Mouse (Mus musculus): Measurements from ENCODE around the gene Nbeal1.
A peak's percentile ranks its signal among the peaks of the same experiment; 100 is the strongest.

Gene Nbeal1

DNA sequence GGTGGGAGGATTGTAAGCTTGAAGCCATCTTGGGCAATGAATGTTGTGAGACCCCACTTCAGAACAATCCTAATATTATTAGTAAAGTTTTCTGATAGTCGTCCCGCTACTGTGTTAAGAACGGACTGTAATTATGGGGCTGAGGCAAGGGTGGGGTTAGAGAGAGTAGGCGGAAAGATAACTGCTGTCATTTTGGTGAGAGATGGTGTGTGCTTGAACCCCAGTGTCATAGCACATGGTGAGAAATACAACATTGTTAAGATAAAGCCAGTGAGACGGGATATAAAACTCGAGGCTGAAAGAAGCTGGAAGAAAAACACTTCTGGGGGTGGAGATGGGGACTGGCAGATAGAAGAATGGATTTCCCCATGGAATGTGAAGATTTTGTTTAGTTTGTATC lies 164.3 kb downstream of the Nbeal1 start:
- no peak for DNase-seq

DNA sequence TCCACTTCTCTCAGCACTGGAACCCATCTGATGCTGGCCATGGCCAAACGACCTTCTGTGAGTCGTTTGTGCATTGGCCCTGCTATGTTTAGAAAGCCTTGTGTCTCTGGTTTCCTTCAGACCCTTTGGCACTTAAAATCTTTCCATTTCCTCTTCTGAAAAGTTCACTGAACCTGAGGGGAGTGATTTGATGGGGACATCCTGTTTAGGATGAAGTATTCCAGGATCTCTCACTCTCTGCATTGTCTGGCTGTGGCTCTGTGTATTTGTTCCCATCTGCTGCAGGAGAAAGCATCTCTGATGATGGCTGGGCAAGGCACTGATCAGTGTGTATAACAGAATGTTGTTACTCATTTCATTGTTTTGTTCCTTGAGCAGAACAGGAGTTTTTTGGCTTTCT lies 165.3 kb downstream of the Nbeal1 start:
- peak in 1 of 2 experiments; percentile 6 for DNase-seq

- no peak for DNase-seq
Measured at GRCm38 (mm10) chr1:60352786-60353185, 172.4 kb downstream of the Nbeal1 start.

GRCm38 (mm10) chr1:60361626-60362025 lies 181.2 kb downstream of the Nbeal1 start:
- peak; percentile 8 to 20 for DNase-seq

DNA sequence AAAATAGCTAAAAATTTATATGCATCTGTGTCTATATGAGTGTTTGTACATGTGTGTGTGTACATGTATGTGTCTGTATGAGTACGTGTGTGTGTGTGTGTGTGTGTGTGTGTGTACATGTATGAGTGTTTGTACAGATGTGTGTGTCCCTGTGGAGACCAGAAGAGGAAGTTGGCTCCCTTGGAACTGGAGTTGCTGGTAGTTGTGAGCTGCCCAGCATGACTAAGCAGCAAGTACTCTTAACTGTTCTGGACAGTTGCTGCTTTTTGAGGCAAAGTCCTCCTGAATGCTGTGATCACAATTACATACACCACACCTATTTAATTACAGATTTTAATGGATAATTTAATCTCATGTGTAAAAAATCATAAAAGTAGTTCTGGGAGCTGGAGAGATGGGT lies 196.2 kb downstream of the Nbeal1 start:
- DNase-seq, result no peak

GRCm38 (mm10) chr1:60381910-60382309 lies 201.5 kb downstream of the Nbeal1 start:
- no peak for DNase-seq

All from kidney, adult 8-10 months (tissue).